Mouse (Mus musculus) bone marrow macrophage, adult 2 months (primary cell): Measurements from ENCODE around the gene Jpt2.

ENCODE experiments used
- CTCF ChIP-seq: IDR thresholded peaks from 2 replicates; pipeline ENCODE4 v1.5.1; 2012; ENCODE audit warnings: low read depth, mild to moderate bottlenecking, low read length, moderate library complexity
- POLR2A ChIP-seq: IDR thresholded peaks from 2 replicates; pipeline ENCODE4 v1.6.1; 2012; ENCODE audit warnings: mild to moderate bottlenecking, low read depth, low read length, borderline replicate concordance

- TF ChIP-seq CTCF (no peak), POLR2A (peak; percentile 56; the same call in 1 of the 2 replicates)
Measured at GRCm38 (mm10) chr17:24894995-24895547, 65.4 kb downstream of the Jpt2 start, which contains the start of the genes Eme2 and Mrps34.
